Mouse (Mus musculus) cortical plate, adult 2 months (tissue): ENCODE measurements around the gene H2afv.
A peak's percentile ranks its signal among the peaks of the same experiment; 100 is the strongest.

Experiments
- CTCF ChIP-seq: fragments of 200-500 bp; IDR thresholded peaks from 2 replicates; pipeline ENCODE4 v1.5.1; 2011; ENCODE audit warnings: mild to moderate bottlenecking, control low read depth, low read length; ENCODE audit not compliant: insufficient read depth; ENCODE audit errors: extremely low read depth
- POLR2A ChIP-seq: fragments of 200-500 bp; IDR thresholded peaks from 2 replicates; pipeline ENCODE4 v1.6.1; 2011; ENCODE audit warnings: mild to moderate bottlenecking, low read length, control low read depth; ENCODE audit not compliant: insufficient read depth; ENCODE audit errors: extremely low read depth

GRCm38 (mm10) chr11:6489691-6490503 lies 45.7 kb upstream of the H2afv start:
- TF ChIP-seq CTCF = peak; percentile 48
- TF ChIP-seq POLR2A = no peak
